Mouse (Mus musculus) erythroblast, embryonic 14.5 days (primary cell): ENCODE data around the gene AI837181.

Experiments
- GATA1 ChIP-seq: IDR thresholded peaks from 2 replicates; pipeline ENCODE4 v1.6.1; 2012; ENCODE audit warnings: low read length, inconsistent platforms, mixed read lengths
- TAL1 ChIP-seq: IDR thresholded peaks from 3 replicates; pipeline ENCODE4 v1.6.1; 2012; ENCODE audit warnings: low read length, inconsistent platforms, mixed read lengths

DNA sequence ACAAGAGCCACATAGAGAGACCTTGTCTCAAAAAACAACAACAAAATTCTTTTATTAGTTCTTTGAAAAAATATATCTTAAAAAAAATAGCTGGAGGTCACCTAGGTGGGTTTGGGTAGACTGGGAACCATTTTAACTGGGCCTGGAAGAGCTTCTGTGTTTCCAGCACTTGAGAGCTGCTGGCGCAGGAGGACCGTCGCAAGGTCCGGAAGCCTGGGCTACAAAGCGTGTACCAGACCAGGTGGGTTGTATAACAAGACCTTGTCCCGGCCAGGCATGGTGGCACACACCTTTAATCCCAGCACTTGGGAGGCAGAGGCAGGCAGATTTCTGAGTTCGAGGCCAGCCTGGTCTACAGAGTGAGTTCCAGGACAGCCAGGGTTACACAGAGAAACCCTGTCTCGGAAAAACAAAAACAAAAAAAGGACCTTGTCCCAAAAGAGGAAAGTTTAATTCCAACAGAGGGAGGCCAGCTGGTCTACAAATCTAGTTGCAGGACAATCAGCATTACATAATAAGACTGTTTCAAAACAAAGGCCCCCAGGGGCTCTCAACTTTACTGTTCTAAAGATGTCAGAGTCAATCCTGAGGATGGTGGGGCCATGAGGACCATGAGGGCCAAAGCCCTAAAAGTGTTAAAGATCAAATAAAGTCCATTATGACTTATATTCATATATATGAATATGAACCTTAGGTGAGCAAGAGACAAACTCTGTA, 6.0 kb upstream of the AI837181 start:
- no peak for TF ChIP-seq GATA1
- TF ChIP-seq TAL1 = no peak
